8 mouse cellular contexts compared by ENCODE assay signal in the genomic region with DNA sequence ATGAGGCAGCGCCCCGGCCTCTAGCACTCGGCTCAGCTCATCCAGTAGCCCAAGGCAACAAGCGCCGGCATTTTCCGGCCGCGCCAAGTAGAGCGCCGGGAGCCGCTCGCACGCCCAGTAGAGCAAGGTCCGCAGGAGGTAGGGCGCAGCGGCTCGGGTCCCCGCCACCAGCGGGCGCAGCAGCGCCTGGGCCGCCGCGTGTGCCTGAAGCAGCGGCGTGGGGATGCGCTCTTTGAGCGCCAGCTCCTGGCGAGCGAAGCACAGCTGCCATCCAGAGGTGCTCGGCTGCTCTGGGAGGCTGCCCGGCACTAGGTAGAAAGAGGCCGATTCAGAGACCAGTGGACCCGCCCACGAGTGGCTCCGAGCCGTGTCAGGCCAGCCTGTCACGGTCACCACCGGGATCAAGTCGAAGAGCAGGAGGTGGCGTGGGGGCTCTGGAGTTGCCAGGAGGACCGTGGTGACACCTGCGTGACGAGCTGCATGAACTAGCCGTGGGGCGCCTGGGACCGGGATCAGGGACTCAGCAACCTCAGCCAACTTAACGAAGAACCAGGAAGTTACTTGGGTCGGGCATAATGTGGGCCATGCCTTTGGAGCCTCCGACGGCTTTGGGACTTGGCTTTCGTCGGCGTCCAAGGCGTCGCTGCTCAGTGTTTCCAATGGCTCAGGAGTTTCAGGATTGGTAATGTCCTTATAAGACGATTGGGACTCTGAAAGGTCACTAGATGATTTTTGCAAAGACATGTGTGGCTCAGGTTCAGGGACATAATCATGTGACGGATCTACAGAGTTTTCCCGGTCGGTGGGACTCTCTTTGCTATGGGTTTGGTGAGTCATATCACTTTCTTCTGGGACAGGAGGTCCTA. TPM values are rescaled to one million over a fixed set of nuclear protein-coding genes. Genes with fewer than 3 reads are reported as not detected.
DNase-seq lines count a peak whose midpoint lies in the region; ATAC-seq and TF ChIP-seq lines count a peak whose summit lies in the region.

No protein-coding gene starts in this region.

- intact Hi-C loops in left cerebral cortex, adult 2 months (cut with DNase I) = loop anchor here (2.0 to 5.0 kb wide), 4 partner anchors 33 to 73 kb away; a partner anchor contains a TSS

- H3K4me1 ChIP-seq in hindbrain, embryonic 13.5 days (replicated peaks) = peaks cover 63% of the 10 kb centered on the region

- no peaks in the 10 kb centered on the region for H3K36me3 ChIP-seq in hindbrain, embryonic 13.5 days
- no peaks in the 10 kb centered on the region for H3K36me3 ChIP-seq in macrophage (ENCODE audit: inconsistent target)

- H3K9ac ChIP-seq in hindbrain, embryonic 13.5 days = peak overlapping the region; percentile 89

- peaks cover 47% of the 10 kb centered on the region for H3K27me3 ChIP-seq in hindbrain, embryonic 13.5 days

- H3K9me3 ChIP-seq in hindbrain, embryonic 13.5 days = 0 out of 2 replicates have a peak, but pooled peaks cover 3% of the 10 kb centered on the region

- peak overlapping the region; percentile 94 for H3K4me2 ChIP-seq in hindbrain, embryonic 13.5 days

- peak; percentile 89 for DNase-seq in MN1 (ENCODE audit: low spot score)
- DNase-seq in c-Kit-positive CD71-positive TER-119-positive erythroid progenitor cells, embryonic 14.5 days (ENCODE audit: low spot score) = peak; percentile 38
- peak; percentile 64 to 75 for DNase-seq in frontal cortex, postnatal 36 days (ENCODE audit: low spot score in 2 of 2)
- DNase-seq in left cerebral cortex, adult 2 months (ENCODE audit: extremely low spot score in 1 of 2, low spot score in 2 of 2) = peak; percentile 68 to 79
- peak; percentile 85 for DNase-seq in retina, postnatal 1 day
- DNase-seq in thymus, postnatal 36 days = peak; percentile 80 to 84

- no peaks in the 10 kb centered on the region for H3K79me2 ChIP-seq in macrophage (ENCODE audit: inconsistent target)

- 2% methylated on average over 60 of the region's 60 CpGs for WGBS in hindbrain, embryonic 13.5 days
- WGBS in macrophage (ENCODE audit: missing documents) = 6% methylated on average over 59 of the region's 60 CpGs

- TF ChIP-seq CTCF in left cerebral cortex, adult 2 months (IDR thresholded peaks at IDR 0.05) = peak; percentile 72

- H3K4me3 ChIP-seq in hindbrain, embryonic 13.5 days = peak overlapping the region; percentile 52
- H3K4me3 ChIP-seq in left cerebral cortex, adult 2 months = peak overlapping the region; percentile 52
- peak overlapping the region; percentile 17; the same call in 1 of the 2 replicates for H3K4me3 ChIP-seq in macrophage (ENCODE audit: inconsistent target)

- peak; percentile 15; the same call in 1 of the 2 replicates for ATAC-seq in hindbrain, embryonic 13.5 days (ENCODE audit: low FRiP score)

- peak overlapping the region; percentile 81 for H3K27ac ChIP-seq in hindbrain, embryonic 13.5 days
- H3K27ac ChIP-seq in left cerebral cortex, adult 2 months = peak overlapping the region; percentile 46; the same call in 1 of the 2 replicates
- no peak overlapping the region for H3K27ac ChIP-seq in macrophage

RNA-seq across cellular contexts. Expression of a gene that starts 1.4 kb away (rescaled TPM):
- 1.1 TPM in 2 replicates for polyA plus RNA-seq in hindbrain, embryonic 13.5 days (2015; fragmentation: Nextera tagmentation; extraction: Ambion mirVana)
- total RNA-seq in left cerebral cortex, adult 2 months (2021) = under 1 TPM in 1 of 2 experiments, not detected in 1; 0.23 TPM
- total RNA-seq in macrophage (2018; cell fraction: chromatin; rRNA removed) = not detected
- total RNA-seq in macrophage (2018; cell fraction: cytosol; rRNA removed) = not detected
- total RNA-seq in macrophage (2018; cell fraction: nucleus; rRNA removed) = not detected
- polyA plus RNA-seq in macrophage (2018) = not detected in 3 replicates

RNA-seq across cellular contexts. Expression of a gene that starts 2.4 kb away (rescaled TPM):
- 4.8 and 5.5 TPM in 2 replicates for polyA plus RNA-seq in hindbrain, embryonic 13.5 days (2015; fragmentation: Nextera tagmentation; extraction: Ambion mirVana)
- total RNA-seq in left cerebral cortex, adult 2 months (2021) = 10 to 100 TPM; 15.9 to 19.8 TPM
- total RNA-seq in macrophage (2018; cell fraction: chromatin; rRNA removed) = 1 to 10 TPM in 12 of 26 experiments, under 1 TPM in 8, not detected in 6; 0.22 to 2.7 (median 1.1) TPM
- total RNA-seq in macrophage (2018; cell fraction: cytosol; rRNA removed) = 1 to 10 TPM in 10 of 26 experiments, under 1 TPM in 16; 0.30 to 1.5 (median 0.81) TPM
- total RNA-seq in macrophage (2018; cell fraction: nucleus; rRNA removed) = 1 to 10 TPM in 11 of 26 experiments, under 1 TPM in 14, not detected in 1; 0.24 to 7.0 (median 0.85) TPM
- 0.69 to 2.7 TPM (median 2.3 TPM) in 3 replicates for polyA plus RNA-seq in macrophage (2018)

RNA-seq across cellular contexts. Expression of a gene that starts 8.3 kb away (rescaled TPM):
- polyA plus RNA-seq in hindbrain, embryonic 13.5 days (2015; fragmentation: Nextera tagmentation; extraction: Ambion mirVana) = 1.5 and 2.6 TPM in 2 replicates
- 1 to 10 TPM; 1.0 to 1.4 TPM for total RNA-seq in left cerebral cortex, adult 2 months (2021)
- total RNA-seq in macrophage (2018; cell fraction: chromatin; rRNA removed) = under 1 TPM in 6 of 26 experiments, not detected in 20; 0.41 to 0.78 (median 0.60) TPM
- total RNA-seq in macrophage (2018; cell fraction: cytosol; rRNA removed) = under 1 TPM in 14 of 26 experiments, not detected in 12; 0.06 to 0.18 (median 0.09) TPM
- under 1 TPM in 9 of 26 experiments, not detected in 17; 0.22 to 0.94 (median 0.28) TPM for total RNA-seq in macrophage (2018; cell fraction: nucleus; rRNA removed)
- not detected in 3 replicates for polyA plus RNA-seq in macrophage (2018)

RNA-seq across cellular contexts. Expression of a gene that starts 11.1 kb away (rescaled TPM):
- not detected in 2 replicates for polyA plus RNA-seq in hindbrain, embryonic 13.5 days (2015; fragmentation: Nextera tagmentation; extraction: Ambion mirVana)
- not detected for total RNA-seq in left cerebral cortex, adult 2 months (2021)
- total RNA-seq in macrophage (2018; cell fraction: chromatin; rRNA removed) = not detected
- not detected for total RNA-seq in macrophage (2018; cell fraction: cytosol; rRNA removed)
- not detected for total RNA-seq in macrophage (2018; cell fraction: nucleus; rRNA removed)
- polyA plus RNA-seq in macrophage (2018) = not detected in 3 replicates

RNA-seq across cellular contexts. Expression of a gene that starts 14.2 kb away (rescaled TPM):
- 0.10 TPM in 1 of 2 replicates, not detected in the other for polyA plus RNA-seq in hindbrain, embryonic 13.5 days (2015; fragmentation: Nextera tagmentation; extraction: Ambion mirVana)
- not detected for total RNA-seq in left cerebral cortex, adult 2 months (2021)
- total RNA-seq in macrophage (2018; cell fraction: chromatin; rRNA removed) = not detected
- not detected for total RNA-seq in macrophage (2018; cell fraction: cytosol; rRNA removed)
- not detected for total RNA-seq in macrophage (2018; cell fraction: nucleus; rRNA removed)
- polyA plus RNA-seq in macrophage (2018) = not detected in 3 replicates

Comparison
In these comparisons a context has a peak if more than half of its experiments do, and no peak if none do; other contexts are left out.
1. DNase-seq: peak in every context shown above with its lines; median percentile 89 in MN1; 85 in retina, postnatal 1 day; 82 in thymus, postnatal 36 days; 74 in left cerebral cortex, adult 2 months; 70 in frontal cortex, postnatal 36 days; 38 in c-Kit-positive CD71-positive TER-119-positive erythroid progenitor cells, embryonic 14.5 days.